Mouse (Mus musculus) kidney, adult 18-20 months (tissue): Measurements from ENCODE around the gene Tmprss3.
A peak's percentile ranks its signal among the peaks of the same experiment; 100 is the strongest.

Experiments used
- DNase-seq: peaks from one replicate; pipeline ENCODE4 v3.0.0; 2021

Gene Tmprss3

DNA sequence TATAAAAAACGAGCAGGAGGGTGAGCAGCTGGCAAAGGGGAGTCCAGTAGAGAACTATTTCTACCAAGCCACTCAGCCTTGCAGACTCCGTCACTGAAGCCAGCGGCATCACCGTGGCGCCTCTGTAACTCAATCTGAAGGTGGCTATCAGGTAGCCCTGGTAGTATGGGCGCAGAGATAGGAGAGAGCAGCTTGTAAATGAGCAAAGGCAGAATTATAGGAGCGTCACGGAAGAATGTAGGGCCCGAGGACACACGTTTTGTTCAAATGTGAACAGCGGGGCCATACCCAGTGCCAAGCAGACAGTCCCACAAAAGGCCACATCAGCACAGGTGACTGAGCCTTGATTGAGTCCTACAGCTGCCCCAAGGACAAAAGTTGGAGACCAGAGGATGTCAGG, at the start of gene Tmprss3:
Gene Tmprss3 (minus strand): TSS at position 101 of the 400 bp plus-strand sequence.
- no peak for DNase-seq

DNA sequence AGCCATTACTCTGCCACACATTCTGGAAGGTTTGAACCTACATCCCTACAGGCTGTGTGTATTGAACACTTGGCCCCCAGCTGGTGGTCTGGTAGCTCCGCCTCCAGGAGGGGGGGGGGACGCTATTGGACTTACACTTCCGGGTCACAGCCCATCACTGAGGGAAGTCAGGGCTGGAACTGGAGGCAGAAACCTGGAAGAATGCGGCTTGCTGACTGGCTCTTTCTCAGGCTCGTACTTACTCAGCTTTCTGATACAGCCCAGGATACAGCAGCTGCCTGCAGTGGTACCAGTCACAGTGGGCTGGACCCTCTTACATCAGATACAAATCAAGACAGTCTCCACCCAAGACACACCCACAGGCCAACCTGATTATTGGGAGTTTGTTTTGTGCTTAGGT, 48.4 kb upstream of the Tmprss3 start:
- no peak for DNase-seq

DNA sequence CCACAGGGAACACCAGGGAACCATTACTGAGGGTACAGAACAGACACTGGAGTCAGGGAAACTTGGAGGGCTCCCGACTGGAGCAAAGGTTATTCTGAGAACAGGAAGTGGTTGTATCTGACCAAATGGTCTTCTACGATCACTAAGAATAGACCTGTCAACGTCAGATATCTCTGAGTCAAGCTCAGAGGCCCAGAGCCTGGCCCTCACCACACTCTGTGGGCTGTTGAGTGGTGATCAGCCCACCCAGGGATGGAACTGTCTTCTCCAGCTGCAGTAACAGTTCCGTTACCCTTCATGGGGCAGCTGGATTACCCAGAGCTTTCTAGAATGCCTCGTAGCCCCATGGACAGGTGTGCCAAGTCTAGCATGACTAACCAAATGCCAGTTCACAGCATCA, 46.5 kb upstream of the Tmprss3 start:
- DNase-seq: no peak

DNA sequence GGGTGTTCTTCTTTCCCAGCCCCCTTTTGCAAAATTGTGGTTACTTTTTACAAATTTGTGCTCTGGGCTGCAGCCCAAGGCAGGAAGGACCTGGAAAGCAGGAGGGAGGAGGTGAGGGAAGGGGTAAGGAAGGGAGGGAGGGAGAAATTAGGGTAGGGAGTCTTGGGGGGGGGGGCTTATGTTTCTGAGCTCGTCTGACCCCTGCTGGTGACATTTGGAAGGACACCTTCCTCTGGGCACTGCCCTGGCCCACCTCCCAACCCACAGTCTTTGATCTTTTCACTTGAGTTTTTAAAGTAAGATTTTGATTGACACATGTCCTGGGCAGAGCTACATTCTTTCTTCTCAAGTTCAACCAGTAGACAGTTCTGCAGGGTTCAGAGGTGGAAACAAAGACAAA, 44.0 kb upstream of the Tmprss3 start:
- no peak for DNase-seq

DNA sequence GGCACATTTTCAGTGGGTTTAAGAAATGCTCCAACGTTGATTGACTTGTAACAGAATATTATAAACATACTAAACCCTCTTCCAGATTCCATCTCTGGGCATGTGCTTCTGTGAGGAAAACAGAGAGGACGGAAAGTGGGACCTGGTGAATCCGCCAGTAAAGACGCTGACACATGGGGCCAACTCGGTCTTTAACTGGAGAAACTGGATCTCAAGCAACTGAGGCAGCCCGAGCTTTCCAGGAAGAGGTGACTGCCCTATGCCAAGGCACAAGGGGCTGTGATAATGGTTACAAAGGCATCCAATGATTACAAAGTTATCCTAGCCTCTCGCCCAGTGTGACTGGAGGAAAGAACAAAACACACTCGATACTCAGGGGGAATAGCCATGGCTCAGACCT, 42.4 kb upstream of the Tmprss3 start:
- no peak for DNase-seq

DNA sequence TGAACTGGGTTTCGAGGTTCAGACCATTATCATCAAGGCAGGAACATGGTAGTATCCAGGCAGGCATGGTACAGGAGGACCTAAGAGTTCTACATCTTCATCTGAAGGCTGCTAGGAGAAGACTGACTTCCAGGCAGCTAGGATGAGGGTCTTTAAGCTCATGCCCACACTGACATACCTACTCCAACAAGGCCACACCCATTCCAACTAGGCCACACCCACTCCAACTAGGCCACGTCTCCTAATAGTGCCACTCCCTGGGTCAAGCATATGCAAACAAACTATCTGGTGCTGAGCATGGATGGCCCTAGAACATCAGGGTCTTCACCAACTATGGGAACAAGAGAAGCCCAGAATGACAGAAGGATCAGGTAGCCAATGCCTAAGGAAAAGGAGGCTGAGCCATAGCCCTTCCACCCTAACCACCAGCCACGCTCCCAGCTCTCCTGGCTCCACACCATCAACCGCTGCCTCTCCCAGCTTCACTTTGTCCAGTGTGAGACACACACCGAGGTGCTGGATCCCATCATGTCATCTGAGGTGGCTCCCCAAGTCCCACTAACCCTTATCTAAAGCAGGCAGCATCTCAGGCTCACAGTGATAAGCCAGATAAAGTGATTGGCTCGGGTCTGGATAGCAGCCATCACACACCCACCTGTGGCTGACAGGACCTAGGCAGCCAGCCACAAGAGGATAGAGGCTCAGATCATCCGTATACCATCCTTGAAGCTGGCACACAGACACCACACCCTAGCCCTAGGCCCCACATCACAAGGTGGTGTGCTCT, 39.6 kb upstream of the Tmprss3 start:
- no peak for DNase-seq

DNA sequence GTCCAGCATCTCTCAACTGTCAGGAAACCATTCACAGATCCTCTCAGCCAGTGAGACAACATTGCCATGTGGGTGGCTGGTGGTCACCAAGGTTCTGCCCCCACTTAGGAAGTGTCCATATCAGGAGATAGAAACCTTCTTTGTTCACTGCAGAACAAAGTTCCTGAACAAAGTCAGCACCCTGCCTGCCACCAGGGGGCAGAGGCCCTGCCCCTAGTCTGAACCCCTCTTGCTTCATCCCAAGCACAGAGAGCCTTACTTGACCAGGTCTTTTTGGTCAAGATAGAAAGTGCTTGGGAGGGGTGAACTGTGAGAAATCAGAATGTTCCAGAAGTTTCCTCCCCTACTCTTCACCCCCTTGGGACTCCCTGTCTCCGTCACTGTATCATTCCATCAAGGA, 37.1 kb upstream of the Tmprss3 start:
- DNase-seq: no peak

DNA sequence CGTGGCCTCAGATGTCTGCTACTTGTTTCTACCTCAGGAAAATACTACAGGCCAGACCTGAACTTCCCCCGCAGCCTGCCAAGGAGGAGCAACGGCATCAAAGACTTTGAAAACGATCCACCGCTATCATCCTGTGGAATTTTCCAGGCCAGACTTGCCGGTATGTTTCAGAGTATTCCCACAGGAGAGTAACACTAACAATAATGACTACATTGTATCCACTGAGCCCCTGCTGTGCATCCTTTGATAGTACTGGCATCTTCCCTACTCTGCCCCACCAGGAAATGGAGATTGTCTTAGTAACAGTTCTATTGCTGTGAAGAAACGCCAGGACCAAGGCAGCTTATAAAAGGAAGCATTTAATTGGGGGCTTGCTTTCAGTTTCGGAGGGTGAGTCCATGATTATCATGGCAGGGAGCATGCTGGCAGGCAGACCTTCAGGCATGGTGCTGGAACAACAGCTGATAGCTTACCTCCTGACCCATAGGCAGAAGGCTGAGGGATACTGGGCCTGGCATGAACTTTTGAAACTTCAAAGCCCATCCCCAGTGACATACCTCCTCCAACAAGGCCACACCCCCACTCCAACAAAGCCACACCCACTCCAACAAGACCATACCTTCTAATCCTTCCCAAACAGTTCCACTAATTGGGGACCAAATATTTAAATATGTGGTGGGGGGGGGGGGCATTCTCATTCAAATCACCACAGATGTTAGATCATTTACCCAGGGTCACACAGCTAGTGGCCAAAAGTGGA, 33.7 kb upstream of the Tmprss3 start:
- DNase-seq: no peak

DNA sequence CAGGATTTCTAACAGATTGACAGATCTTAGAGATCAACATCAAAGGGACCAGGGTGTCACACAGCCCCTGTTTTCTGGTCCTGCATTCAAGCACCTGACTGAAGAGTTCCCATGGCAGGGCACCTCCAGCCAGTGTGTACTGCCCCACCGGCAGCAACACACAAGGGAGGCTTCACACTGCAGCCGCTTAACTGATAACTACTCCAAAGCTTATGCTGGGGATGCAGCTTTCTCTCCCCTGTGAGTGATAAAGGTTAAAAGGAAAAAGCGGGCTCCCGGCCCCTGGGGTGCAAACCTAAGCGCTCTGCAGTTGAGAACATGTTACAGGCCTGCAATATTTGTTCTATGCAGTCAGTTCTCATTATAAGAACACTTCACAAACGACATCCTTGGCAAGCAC, 33.0 kb upstream of the Tmprss3 start:
- DNase-seq: no peak

DNA sequence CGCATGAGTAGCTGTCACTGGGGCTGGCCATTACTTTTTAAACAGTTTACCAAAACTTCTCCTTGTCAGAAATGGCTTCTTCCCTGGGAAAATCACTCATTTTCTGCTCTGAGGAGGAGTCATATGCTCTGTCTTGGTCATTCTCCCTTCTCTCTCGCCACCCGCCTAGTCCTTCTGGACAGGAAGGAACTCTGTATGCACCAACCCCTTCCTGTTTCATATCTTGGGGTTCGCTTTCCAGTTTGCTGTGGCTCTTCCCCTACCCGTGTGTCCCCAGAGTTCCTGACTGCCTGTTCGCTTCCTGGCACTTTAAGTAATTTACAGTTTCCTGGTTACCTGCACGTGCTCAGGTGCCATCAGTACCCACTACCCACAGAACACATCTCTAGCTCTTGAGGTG, 28.2 kb upstream of the Tmprss3 start:
- DNase-seq: no peak

DNA sequence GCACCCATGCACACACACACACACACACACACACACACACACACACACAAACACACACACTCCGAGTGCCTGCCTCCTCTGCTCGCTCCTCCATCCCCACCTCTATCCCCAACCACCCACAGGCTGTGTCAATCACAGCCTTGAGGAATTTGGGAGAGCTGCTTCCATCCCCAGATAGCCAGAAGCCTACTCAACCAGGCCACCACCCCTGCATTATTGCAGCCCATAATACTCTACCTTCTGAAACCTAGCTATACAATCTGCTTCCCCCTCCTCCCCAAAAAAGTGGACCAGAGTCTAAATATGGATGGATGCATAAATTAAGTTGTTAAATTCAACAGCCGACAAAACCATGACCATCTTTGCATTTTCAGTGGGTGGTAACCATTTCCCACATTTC, 27.6 kb upstream of the Tmprss3 start:
- DNase-seq: no peak

DNA sequence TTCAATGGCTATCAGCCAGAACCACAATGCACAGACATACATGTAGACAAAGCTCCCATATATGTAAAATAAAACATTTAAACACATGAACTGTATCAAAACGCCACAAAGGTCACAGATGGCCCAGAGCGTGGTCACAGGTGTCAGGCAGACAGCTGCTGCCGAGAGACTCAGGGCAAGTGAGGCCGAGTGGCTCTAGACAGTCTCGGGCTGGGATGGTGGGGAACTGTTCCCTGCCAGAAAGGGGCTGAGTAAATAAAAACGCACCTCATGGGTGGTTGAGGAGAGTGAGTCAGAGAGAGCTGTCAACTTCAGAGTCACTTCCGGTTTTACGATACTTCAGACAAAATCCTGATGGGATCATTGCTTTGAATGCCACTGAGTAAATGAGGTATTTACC, 25.8 kb upstream of the Tmprss3 start:
- DNase-seq: no peak

DNA sequence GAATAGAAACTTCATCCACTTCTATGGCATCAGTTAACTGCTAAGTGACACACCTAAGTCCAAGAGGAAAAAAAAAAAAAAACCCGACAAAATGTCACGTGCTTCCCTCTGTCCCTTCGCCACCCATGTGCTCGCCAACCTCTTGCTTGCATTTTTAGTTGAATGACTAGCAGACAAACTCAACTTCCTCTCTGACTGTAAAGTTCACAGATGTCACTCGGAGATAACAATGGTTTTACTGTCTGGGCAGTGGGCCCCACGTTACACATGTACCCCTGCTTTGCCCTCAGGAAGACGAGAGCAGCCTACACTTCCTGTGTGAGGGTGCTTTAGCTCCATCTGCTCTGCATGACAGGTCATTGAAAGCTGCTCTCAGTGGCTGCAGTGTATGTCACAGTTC, 25.1 kb upstream of the Tmprss3 start:
- no peak for DNase-seq

DNA sequence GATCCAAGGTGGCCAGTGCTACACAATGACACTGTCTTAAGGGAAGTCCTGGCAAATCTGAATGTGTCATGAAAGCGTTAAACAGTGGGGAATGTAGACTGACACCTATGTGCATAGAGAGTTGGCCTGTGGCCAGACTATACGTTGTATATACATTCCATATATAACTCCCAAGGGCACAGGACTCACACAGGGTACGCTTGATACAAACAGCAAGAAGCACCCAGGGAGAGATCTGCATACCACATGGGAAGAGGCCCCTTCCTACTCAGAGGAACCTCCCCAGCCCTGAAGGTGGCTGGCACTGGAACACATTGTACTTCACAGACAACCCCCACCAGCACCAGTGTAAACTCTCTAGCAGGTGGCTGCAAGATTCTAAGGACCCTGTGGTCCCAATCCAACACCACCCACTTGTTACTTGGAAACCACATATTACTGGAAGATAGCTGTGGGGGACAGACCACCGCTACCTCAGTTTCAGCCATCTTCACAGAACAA, 24.1 kb upstream of the Tmprss3 start:
- DNase-seq: no peak

DNA sequence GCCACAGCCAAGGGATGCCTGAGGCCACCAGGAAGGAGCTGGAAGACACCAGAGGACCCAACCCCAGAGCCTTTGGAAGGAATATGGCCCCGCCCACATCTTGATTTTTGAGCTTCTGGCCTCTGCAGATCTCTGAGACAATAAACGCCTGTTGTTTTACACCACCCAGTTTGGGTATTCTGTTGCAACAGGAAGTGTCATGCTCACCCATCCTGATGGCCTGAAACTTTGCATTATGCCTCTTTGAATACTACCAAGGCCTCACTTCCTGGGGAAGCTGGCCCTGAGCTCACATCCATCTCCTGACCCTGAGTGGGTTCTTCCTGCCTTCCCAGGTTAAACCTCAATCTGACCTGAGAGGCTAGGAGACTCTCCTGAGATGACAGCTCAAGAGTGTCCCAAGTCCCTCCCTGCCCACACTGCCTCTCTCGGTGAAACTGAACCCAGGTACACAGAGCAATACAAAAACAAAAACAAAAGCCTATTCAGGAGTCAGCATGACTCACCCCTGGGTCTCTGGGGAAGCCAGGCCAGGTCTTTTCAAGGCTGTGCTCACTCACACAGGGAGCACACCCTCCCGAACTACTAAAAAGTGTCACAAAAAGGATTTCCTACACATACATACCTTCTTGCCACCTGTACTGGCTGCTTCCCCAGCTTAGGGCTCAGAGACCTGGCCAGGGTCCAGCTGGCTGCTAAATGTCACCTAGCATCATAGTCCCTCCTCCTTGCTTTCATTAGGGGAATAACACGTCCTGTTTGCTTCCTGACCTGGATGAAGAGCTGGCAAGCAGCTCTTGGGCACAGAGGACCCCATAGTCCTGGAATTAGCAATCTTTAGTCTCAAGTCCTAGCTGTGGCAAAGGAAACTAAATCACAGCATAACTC, 17.5 kb upstream of the Tmprss3 start:
- peak; percentile 23 for DNase-seq

DNA sequence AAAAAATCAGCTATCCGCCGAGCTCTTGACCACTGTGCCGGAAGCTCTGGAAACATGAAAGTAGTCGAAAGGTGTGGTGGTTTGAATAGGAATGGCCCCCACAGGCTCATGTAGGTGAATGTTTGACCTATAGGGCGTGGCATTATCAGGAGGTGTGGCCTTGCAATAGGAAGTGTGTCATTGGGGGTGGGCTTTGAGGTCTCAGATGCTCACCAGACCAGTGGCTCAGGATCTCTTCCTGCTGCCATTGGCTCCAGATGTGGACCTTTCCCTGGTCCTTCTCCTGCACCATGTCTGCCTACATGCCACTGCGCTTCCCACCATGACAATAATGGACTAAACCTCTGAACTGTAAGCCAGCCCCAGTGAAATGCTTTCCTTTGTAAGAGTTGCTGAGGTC, 13.1 kb upstream of the Tmprss3 start:
- DNase-seq: no peak

DNA sequence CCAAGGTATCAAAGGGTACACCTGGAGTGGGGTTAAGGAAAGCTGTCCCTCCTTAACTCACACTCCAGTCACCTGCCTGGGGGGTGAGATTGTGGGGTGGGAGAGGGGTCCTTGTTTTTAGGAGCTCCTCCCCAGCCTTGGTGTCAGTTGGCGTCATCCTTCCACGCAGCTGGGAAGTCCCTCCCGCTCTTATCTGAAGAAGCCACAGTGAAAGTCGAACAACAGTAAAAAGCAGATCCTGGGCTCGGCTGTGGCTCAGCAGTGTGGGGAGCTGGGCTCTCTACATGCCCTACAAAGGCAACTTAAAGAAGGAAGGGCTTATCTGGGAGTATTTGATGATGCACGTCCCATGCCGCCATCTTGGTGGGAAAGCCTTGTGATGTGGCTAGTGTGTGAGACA, 11.5 kb upstream of the Tmprss3 start:
- DNase-seq: no peak

DNA sequence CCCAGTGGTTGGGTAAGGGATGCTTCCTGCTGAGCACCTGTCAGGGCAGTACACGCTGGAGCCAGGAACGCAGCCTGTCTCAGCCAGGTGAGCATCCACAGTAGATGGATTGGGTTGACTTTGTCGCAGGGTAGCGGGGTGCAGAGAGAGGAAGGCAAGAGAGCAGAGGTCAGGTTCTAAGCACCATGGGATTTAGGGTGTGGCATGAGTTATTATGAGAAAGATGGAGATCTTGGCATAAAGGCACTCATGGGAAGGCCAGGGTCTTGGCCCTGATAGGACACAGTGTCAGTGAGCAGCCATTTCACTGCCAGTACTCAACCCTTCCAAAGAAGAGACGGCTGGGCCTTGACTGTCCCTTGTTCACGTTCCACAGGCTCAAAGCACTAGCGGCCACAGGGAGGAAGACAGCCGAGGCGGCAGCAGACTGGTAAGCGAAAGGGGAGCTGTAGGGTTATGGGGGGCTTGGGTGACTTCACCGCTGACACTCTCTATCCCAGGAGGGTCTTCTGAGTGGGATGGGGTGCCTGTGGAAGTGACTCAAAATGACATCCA, 10.7 kb upstream of the Tmprss3 start:
- DNase-seq: no peak

DNA sequence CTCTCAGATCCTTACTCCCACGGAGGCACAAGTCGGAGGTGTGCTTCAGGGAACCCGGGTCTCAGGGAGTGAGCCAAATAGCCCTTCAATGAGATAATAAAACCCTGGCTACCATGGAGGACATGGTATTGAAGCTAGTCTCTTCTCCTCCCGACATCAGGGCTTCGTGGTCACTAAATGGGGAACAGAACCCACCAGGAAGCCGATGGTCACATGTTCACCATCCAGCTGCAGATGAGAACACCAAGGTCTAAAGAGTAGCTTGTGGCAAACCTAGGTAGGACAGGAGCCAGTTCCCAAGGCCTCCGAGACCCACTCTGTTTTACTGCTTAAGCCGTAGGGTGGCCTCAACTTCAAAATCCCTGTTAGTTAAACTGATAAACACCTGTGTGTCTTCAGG, 9.9 kb upstream of the Tmprss3 start:
- DNase-seq: no peak

DNA sequence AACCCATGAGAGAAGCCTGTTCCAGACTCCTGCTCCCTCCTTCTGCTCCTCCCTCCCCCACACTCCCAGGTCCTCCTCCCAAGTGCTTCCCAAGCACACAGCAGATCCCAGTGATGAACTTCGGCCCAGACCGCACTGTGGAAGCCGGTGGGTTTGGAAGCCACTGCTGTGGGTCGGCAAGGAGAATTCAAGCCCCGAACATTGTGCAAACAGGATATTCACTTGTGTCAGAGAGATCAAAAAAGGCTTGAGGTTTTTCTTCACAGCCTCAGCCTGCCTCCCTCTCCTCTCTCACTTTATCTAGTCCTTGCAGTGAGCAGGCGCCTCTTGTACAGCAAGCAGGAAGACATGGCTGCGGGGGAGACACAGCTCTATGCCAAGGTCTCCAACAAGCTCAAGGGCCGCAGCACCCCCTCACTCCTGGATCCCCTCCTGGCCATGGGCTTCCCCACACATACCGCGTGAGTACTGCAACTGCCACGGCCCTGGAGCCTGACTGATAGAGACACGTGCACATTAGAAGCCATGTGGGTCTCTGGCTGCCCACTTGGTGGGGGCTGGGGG, 9.1 kb upstream of the Tmprss3 start, which contains the start of gene Ubash3a:
Gene Ubash3a (plus strand): TSS at position 103 of the 564 bp plus-strand sequence.
- DNase-seq: no peak

DNA sequence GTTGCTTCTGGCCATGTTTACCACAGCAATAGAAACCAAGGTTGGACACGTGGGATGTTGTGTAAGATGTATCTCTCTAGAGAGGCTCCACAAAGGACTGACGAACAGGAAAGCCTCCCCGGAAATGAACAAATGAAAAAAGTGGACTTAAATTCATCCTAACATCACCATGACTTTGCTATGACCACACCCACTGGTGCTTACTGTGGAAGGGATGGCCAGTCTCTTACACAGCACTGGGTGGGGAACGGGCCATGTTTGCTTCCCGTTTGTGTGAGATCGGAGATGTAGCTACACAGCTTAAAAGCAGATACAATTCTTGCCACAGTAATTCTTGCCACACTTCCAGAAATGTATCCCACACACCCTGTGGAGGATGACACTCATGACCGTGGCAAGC, 2.5 kb downstream of the Tmprss3 start:
- no peak for DNase-seq

DNA sequence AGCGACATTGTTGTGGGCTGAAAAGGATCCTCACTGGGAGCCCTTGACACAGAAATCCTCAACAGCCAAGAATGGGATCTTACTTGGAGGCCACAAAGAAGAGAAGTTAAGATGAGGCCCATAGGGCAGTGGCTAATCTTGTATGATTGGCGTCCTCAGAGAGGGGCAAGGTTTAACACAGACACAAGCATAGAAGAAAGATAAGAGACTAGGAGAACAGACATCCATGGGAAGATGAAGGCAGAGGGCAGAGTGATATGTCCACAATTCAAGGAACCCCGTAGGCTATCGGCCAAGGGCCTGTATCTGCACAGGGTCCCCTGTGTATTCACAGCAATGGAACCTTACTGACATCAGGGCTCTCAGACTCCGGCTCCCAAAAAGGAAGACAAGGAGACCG, 3.6 kb downstream of the Tmprss3 start:
- DNase-seq: no peak

DNA sequence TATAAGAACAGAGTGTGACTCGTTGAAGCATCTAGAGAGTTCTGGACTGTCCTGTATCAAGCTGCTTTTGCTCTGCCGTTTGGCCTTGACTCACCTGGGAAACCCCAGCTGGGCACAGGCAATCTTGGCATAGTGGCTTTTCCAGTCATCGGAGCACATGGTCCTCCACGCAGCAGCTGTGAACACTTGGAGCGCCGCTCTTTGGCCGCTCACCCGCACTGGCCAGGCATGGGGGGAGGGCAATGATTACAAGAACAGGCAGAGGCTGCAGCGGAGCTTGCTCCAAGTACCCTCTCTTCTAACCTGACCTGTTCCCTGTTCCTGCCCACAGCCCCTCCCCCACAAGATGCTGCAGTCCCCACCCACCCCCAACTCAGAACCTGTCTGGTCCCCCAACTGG, 5.4 kb downstream of the Tmprss3 start:
- DNase-seq: no peak
